Mouse (Mus musculus) kidney, adult 2 months (tissue): Measurements from ENCODE around the gene Rpl22.

ENCODE experiments used
- CTCF ChIP-seq: fragments of 200-500 bp; conservative IDR thresholded peaks from 2 replicates; pipeline ENCODE4 v1.5.1; 2011; ENCODE audit warnings: low read depth, mild to moderate bottlenecking, control low read depth, low read length, moderate library complexity, mixed read lengths; ENCODE audit not compliant: insufficient read depth, insufficient read length
- POLR2A ChIP-seq: fragments of 200-500 bp; IDR thresholded peaks from one replicate; pipeline ENCODE4 v1.6.1; 2011; ENCODE audit warnings: low read depth, low read length, control low read depth

DNA sequence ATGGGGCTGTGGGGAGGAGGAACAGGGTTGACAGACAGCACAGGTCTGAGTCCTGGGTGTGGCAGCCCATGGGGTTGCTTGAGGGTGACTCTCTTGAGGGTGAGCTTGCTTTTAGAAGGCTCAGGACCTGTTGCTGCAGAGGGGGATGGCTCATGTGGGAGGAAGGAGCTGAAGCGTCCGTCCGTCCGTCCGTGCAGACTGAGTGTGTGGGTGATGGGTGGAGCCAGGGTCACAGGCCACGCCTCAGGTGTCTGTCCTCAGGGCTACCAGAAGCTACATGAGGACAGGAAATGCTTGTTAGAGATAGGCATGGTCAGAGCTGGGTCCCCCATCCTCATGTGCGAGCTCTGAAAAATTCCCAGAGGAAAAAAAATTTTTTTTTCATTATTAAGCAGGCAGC, 19.1 kb downstream of the Rpl22 start:
- TF ChIP-seq CTCF: no peak
- TF ChIP-seq POLR2A: no peak
